Mouse (Mus musculus): Measurements from ENCODE around the gene Ube2j2. TPM values are rescaled to one million over a fixed set of nuclear protein-coding genes. Genes with fewer than 3 reads are reported as not detected.
A peak's percentile ranks its signal among the peaks of the same experiment; 100 is the strongest.

Gene Ube2j2
- total and polyA plus RNA-seq, 3 experiments, result 121 to 172 TPM; not detected in 1

DNA sequence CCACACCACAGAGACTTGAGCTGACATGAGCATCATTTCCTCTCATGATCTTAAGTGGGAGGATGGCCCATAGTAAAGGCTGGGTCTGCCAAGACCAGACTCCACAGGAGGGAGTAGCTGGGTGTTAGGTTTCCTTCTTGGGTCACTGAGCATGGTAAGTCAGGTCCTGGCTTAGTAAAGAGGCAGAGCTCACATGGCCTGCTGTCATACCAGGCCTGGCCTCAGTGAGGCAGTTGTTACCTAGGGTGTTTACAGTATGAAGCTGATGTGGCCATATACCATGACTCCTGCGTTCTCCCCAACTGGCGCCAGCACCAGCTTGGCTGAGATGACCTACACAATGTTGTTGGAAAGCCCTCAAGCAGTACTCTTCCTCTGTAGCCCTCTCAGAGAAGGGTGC lies 29.6 kb downstream of the Ube2j2 start:
- Histone ChIP-seq H3K4me3 (ENCODE audit: control insufficient read depth in 1 of 2, insufficient read depth in 1 of 2, low read depth in 2 of 2, low read length in 2 of 2) (no peak overlapping the region), H3K27me3 (ENCODE audit: control insufficient read depth in 1 of 2, insufficient read depth in 2 of 2, low read length in 2 of 2) (no peaks in the 10 kb centered on the region), H3K4me1 (ENCODE audit: control insufficient read depth in 1 of 2, insufficient read depth in 2 of 2, low read length in 2 of 2) (no peaks in the 10 kb centered on the region), H3K79me2 (ENCODE audit: control insufficient read depth, insufficient read depth, low read length, poor library complexity) (no peaks in the 10 kb centered on the region), H3K9ac (ENCODE audit: control insufficient read depth, low read depth, low read length, poor library complexity, severe bottlenecking) (no peak overlapping the region), H3K27ac (ENCODE audit: control insufficient read depth, low read depth, low read length) (no peak overlapping the region), H3K36me3 (ENCODE audit: control insufficient read depth in 1 of 2, insufficient read depth in 2 of 2, low read length in 2 of 2) (no peaks in the 10 kb centered on the region), H3K9me3 (replicated peaks; ENCODE audit: insufficient read depth, low read length) (no peaks in the 10 kb centered on the region)
- TF ChIP-seq MAZ (IDR thresholded peaks at IDR 0.05; ENCODE audit: low read depth, low read length), result no peak
- no peak for TF ChIP-seq POLR2AphosphoS5 (IDR thresholded peaks at IDR 0.05; ENCODE audit: borderline replicate concordance, low read depth, low read length)
- no peak for TF ChIP-seq TBP (IDR thresholded peaks at IDR 0.05; ENCODE audit: low read depth, low read length)
- TF ChIP-seq RAD21 (IDR thresholded peaks at IDR 0.05; ENCODE audit: low read depth, low read length), result peak; percentile 26
- TF ChIP-seq ZC3H11A (IDR thresholded peaks at IDR 0.05; ENCODE audit: low read depth, low read length), result peak; percentile 19; the same call in 1 of the 2 replicates
- peak in 1 of 3 experiments; percentile 21; a peak in 2 of 6 replicates for TF ChIP-seq CTCF (IDR thresholded peaks at IDR 0.05 in 2 of 3, conservative IDR thresholded peaks at IDR 0.05 in 1 of 3; ENCODE audit: control insufficient read depth in 1 of 3, insufficient read depth in 1 of 3, low read depth in 2 of 3, low read length in 3 of 3, poor library complexity in 1 of 3, severe bottlenecking in 1 of 3)
- peak; percentile 22 for TF ChIP-seq SMC3 (IDR thresholded peaks at IDR 0.05; ENCODE audit: low read depth, low read length)
- no peak for DNase-seq (ENCODE audit: low read depth, low spot score)

DNA sequence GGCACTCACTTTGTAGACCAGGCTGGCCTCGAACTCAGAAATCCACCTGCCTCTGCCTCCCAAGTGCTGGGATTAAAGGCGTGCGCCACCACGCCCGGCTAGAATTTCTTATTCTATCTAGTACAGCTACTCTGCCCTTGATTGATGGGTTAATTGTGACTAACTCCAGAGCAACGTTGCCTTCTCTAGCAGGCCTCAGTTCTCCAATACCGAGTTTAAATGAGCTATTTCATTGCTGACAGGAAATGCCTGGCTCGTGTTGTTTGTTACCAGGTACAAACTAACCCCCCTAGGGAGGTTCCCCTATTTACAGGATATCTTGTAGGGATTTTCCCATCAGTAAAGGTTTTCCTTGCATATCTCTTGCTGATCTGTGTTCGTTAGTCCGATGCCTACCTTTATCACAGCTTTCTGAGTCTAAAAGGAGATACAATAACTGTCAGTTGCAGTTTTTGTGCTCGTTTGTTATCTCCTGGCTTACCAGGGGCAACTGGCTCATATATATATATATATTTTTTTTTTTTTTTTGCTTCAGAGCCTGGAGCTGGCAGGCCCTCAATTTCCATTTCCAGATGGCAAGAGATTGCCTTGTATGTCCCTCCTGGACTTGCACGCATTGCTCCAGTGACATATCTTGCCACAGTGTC lies 37.9 kb downstream of the Ube2j2 start:
- H3K4me3 ChIP-seq (ENCODE audit: control insufficient read depth in 1 of 2, insufficient read depth in 1 of 2, low read depth in 2 of 2, low read length in 2 of 2), result no peak overlapping the region
- TF ChIP-seq GATA1 (IDR thresholded peaks at IDR 0.05; ENCODE audit: low read depth, low read length) (no peak), EP300 (IDR thresholded peaks at IDR 0.05; ENCODE audit: low read depth in 1 of 2, low read length in 2 of 2) (peak in 1 of 2 experiments; percentile 62; a peak in 2 of 4 replicates), MAX (IDR thresholded peaks at IDR 0.05; ENCODE audit: low read length) (no peak), ZMIZ1 (IDR thresholded peaks at IDR 0.05; ENCODE audit: low read depth, low read length) (no peak), USF1 (IDR thresholded peaks at IDR 0.05; ENCODE audit: low read depth, low read length) (no peak), ETS1 (IDR thresholded peaks at IDR 0.05; ENCODE audit: low read depth, low read length) (no peak), SMC3 (IDR thresholded peaks at IDR 0.05; ENCODE audit: low read depth, low read length) (no peak), ELF1 (IDR thresholded peaks at IDR 0.05; ENCODE audit: low read depth, low read length) (no peak), TBP (IDR thresholded peaks at IDR 0.05; ENCODE audit: low read depth, low read length) (no peak), KAT2A (conservative IDR thresholded peaks at IDR 0.05; ENCODE audit: low read depth, low read length) (no peak), ZNF384 (IDR thresholded peaks at IDR 0.05; ENCODE audit: low read depth, low read length) (peak; percentile 27; the same call in 1 of the 2 replicates), ZKSCAN1 (IDR thresholded peaks at IDR 0.05; ENCODE audit: low read depth, low read length) (no peak), MYC (IDR thresholded peaks at IDR 0.05; ENCODE audit: low read depth, low read length) (no peak), JUND (IDR thresholded peaks at IDR 0.05; ENCODE audit: low read depth, low read length) (no peak), MAZ (IDR thresholded peaks at IDR 0.05; ENCODE audit: low read depth, low read length) (no peak), CHD1 (IDR thresholded peaks at IDR 0.05; ENCODE audit: low read depth, low read length) (no peak), MYB (IDR thresholded peaks at IDR 0.05; ENCODE audit: low read depth, low read length) (peak; percentile 45; the same call in 1 of the 2 replicates), GABPA (IDR thresholded peaks at IDR 0.05; ENCODE audit: low read depth, low read length) (no peak), POLR2AphosphoS5 (IDR thresholded peaks at IDR 0.05; ENCODE audit: borderline replicate concordance, low read depth, low read length) (no peak), NELFE (IDR thresholded peaks at IDR 0.05; ENCODE audit: low read depth, low read length) (no peak), CHD2 (IDR thresholded peaks at IDR 0.05; ENCODE audit: low read length) (no peak), POLR2AphosphoS2 (IDR thresholded peaks at IDR 0.05; ENCODE audit: low read length) (no peak)
- H3K27me3 ChIP-seq (ENCODE audit: control insufficient read depth in 1 of 2, insufficient read depth in 2 of 2, low read length in 2 of 2), result no peaks in the 10 kb centered on the region
- no peaks in the 10 kb centered on the region for H3K79me2 ChIP-seq (ENCODE audit: control insufficient read depth, insufficient read depth, low read length, poor library complexity)
- H3K9ac ChIP-seq (ENCODE audit: control insufficient read depth, low read depth, low read length, poor library complexity, severe bottlenecking), result no peak overlapping the region
- no peaks in the 10 kb centered on the region for H3K9me3 ChIP-seq (replicated peaks; ENCODE audit: insufficient read depth, low read length)
- peak; percentile 30 for DNase-seq (ENCODE audit: low read depth, low spot score)
- no peak overlapping the region for H3K27ac ChIP-seq (ENCODE audit: control insufficient read depth, low read depth, low read length)
- no peaks in the 10 kb centered on the region for H3K36me3 ChIP-seq (ENCODE audit: control insufficient read depth in 1 of 2, insufficient read depth in 2 of 2, low read length in 2 of 2)
- H3K4me1 ChIP-seq (ENCODE audit: control insufficient read depth in 1 of 2, insufficient read depth in 2 of 2, low read length in 2 of 2), result 0 out of 4 replicates have a peak, but pooled peaks cover 0 to 2% of the 10 kb centered on the region in 2 experiments

All from MEL (cell line).